Comparison of ENCODE assay signal across 16 mouse cellular contexts in the genomic region with DNA sequence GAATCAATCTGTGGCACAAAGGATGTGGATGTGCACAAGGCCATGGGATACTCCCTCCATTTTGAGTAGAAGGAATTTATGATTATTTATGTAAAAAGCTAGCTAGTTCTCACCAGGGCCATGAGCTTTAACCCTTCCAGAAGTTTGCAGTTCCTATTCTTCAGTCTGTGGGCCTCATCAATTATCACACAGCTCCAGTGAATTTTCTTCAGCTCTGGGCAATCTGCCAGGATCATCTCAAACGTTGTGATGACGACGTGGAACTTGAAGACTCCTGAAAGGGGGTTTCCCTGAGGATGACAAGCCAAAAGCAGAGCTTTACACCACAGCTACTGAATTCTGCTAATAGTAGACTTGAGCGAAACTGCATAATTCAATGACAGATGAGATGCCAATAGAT.
DNase-seq lines count a peak whose midpoint lies in the region; ATAC-seq lines count a peak whose summit lies in the region.
"Had no signal": no experiment of that assay in that cellular context is flagged by ENCODE, and none has a peak within 500 bp of the region (broad histone marks: within the 10 kb centered on the region; RNA-seq: fewer than 3 reads in every experiment).

No protein-coding gene starts in this region.

- H3K9me3 ChIP-seq in embryonic facial prominence, embryonic 14.5 days (ENCODE audit: control insufficient read depth, low read length): no peaks in the 10 kb centered on the region
- H3K9me3 ChIP-seq in embryonic facial prominence, embryonic 10.5 days: no peaks in the 10 kb centered on the region
- no peaks in the 10 kb centered on the region for H3K9me3 ChIP-seq in kidney, embryonic 14.5 days (ENCODE audit: control insufficient read depth, low read length)
- H3K9me3 ChIP-seq: limb, embryonic 15.5 days had no signal

- DNase-seq in embryonic facial prominence, embryonic 14.5 days (ENCODE audit: low spot score): peak; percentile 73
- DNase-seq in embryonic facial prominence, embryonic 10.5 days (ENCODE audit: low spot score): no peak
- peak; percentile 38 for DNase-seq in kidney, postnatal 10 days
- peak; percentile 25 for DNase-seq in retina, postnatal 1 day
- DNase-seq in retina, embryonic 14.5 days (ENCODE audit: low spot score): no peak
- DNase-seq in mesoderm, embryonic 11.5 days (ENCODE audit: low read depth, low spot score): peak; percentile 24
- DNase-seq in cerebellum, adult 8-10 months: no peak
- DNase-seq: cerebellum, adult 18-20 months; heart, postnatal 10 days; right cerebral cortex, postnatal 25 days; thymus, adult 18-20 months had no signal

- H3K27ac ChIP-seq in embryonic facial prominence, embryonic 14.5 days (replicated peaks; ENCODE audit: low read depth, low read length): no peak overlapping the region
- no peak overlapping the region for H3K27ac ChIP-seq in embryonic facial prominence, embryonic 10.5 days (replicated peaks)
- no peak overlapping the region for H3K27ac ChIP-seq in kidney, embryonic 14.5 days (ENCODE audit: low read depth, low read length)
- H3K27ac ChIP-seq: limb, embryonic 15.5 days had no signal

- H3K4me1 ChIP-seq in embryonic facial prominence, embryonic 14.5 days (ENCODE audit: control insufficient read depth, insufficient read depth, low read length): no peaks in the 10 kb centered on the region
- H3K4me1 ChIP-seq in embryonic facial prominence, embryonic 10.5 days: no peaks in the 10 kb centered on the region
- H3K4me1 ChIP-seq in kidney, embryonic 14.5 days (ENCODE audit: control insufficient read depth, insufficient read depth, low read length): no peaks in the 10 kb centered on the region
- H3K4me1 ChIP-seq: limb, embryonic 15.5 days had no signal

- WGBS in embryonic facial prominence, embryonic 14.5 days: 32% methylated on average over 4 of the region's 4 CpGs
- WGBS in embryonic facial prominence, embryonic 10.5 days: 92% methylated on average over 4 of the region's 4 CpGs
- 58% methylated on average over 4 of the region's 4 CpGs for WGBS in kidney, embryonic 14.5 days

- no peaks in the 10 kb centered on the region for H3K27me3 ChIP-seq in embryonic facial prominence, embryonic 14.5 days (replicated peaks; ENCODE audit: control insufficient read depth, insufficient read depth, low read length)
- H3K27me3 ChIP-seq in embryonic facial prominence, embryonic 10.5 days (replicated peaks; ENCODE audit: low read depth, poor library complexity, severe bottlenecking): no peaks in the 10 kb centered on the region
- no peaks in the 10 kb centered on the region for H3K27me3 ChIP-seq in kidney, embryonic 14.5 days (ENCODE audit: control insufficient read depth, insufficient read depth, low read length)
- H3K27me3 ChIP-seq: limb, embryonic 15.5 days had no signal

- H3K4me3 ChIP-seq in embryonic facial prominence, embryonic 14.5 days (ENCODE audit: low read depth, low read length): no peak overlapping the region
- H3K4me3 ChIP-seq in embryonic facial prominence, embryonic 10.5 days: no peak overlapping the region
- no peak overlapping the region for H3K4me3 ChIP-seq in kidney, embryonic 14.5 days (ENCODE audit: low read length)
- H3K4me3 ChIP-seq: limb, embryonic 15.5 days; myocyte had no signal

- no peak overlapping the region for H3K4me2 ChIP-seq in embryonic facial prominence, embryonic 14.5 days (ENCODE audit: low read depth, low read length)
- H3K4me2 ChIP-seq in kidney, embryonic 14.5 days (replicated peaks; ENCODE audit: low read depth, low read length): no peak overlapping the region
- H3K4me2 ChIP-seq: limb, embryonic 15.5 days had no signal

- no peak for ATAC-seq in embryonic facial prominence, embryonic 14.5 days (ENCODE audit: low read depth)
- no peak for ATAC-seq in kidney, embryonic 14.5 days (ENCODE audit: low FRiP score, low TSS enrichment)
- ATAC-seq: activated CD4-positive, CD25-positive, alpha-beta regulatory T cell, adult 4 months; hindbrain, embryonic 16.5 days had no signal

- H3K9ac ChIP-seq in embryonic facial prominence, embryonic 14.5 days (ENCODE audit: low read depth, low read length): no peak overlapping the region
- H3K9ac ChIP-seq in kidney, embryonic 14.5 days (ENCODE audit: low read depth, low read length): no peak overlapping the region
- H3K9ac ChIP-seq: limb, embryonic 15.5 days had no signal

- peaks cover 94% of the 10 kb centered on the region for H3K36me3 ChIP-seq in embryonic facial prominence, embryonic 14.5 days (ENCODE audit: control insufficient read depth, insufficient read depth, low read length)
- peaks cover 100% of the 10 kb centered on the region for H3K36me3 ChIP-seq in embryonic facial prominence, embryonic 10.5 days (replicated peaks)
- peaks cover 85% of the 10 kb centered on the region for H3K36me3 ChIP-seq in kidney, embryonic 14.5 days (ENCODE audit: control insufficient read depth, insufficient read depth, low read length)

Comparison
In these comparisons a context has a peak if more than half of its experiments do, and no peak if none do; other contexts are left out.
1. DNase-seq: peak in embryonic facial prominence, embryonic 14.5 days (single experiment), kidney, postnatal 10 days (single experiment), retina, postnatal 1 day (single experiment) and mesoderm, embryonic 11.5 days (single experiment); none in embryonic facial prominence, embryonic 10.5 days (single experiment), retina, embryonic 14.5 days (single experiment) and cerebellum, adult 8-10 months (single experiment).